Mouse (Mus musculus): ENCODE results near the gene Hmg20a.

DNA sequence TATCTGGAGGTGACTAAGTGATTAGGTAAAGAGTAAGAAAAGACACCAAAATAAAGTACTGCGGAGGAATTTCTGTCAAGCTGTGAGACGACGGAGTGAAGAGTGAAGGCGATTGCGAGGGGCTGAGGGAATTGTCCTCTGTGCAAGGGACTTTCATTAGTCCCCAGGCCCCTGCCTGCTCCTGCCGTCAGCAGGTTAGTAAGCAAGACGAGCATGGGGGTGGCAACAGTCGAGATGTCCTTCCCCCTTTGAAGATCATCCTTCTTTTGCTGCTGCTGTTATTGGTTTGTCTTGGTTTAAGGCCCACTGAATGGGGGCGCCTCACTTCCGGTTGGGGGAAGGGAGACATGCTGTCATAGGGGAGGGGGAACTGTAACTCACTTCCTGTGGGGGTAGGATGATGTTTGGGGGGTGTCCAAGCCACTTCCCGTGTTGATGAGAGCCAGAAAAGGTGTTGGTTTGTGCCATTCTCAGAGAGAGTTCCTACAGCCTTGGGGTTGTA is 380 bp downstream of the Hmg20a start:
- TF ChIP-seq GATA1 (IDR thresholded peaks at IDR 0.05; ENCODE audit: low read length) (no peak), TAL1 (IDR thresholded peaks at IDR 0.05; ENCODE audit: low read length) (no peak)
